Mouse (Mus musculus) retina, embryonic 14.5 days (tissue): ENCODE results near the gene Gse1.

Experiments used
- DNase-seq: peaks from one replicate; pipeline ENCODE4 v3.0.0-alpha.2; 2015; ENCODE audit warnings: low spot score

Gene Gse1

GRCm38 (mm10) chr8:120449139-120449538 lies 220.9 kb downstream of the Gse1 start:
- DNase-seq: no peak

- peak; percentile 66 for DNase-seq
Measured at GRCm38 (mm10) chr8:120449608-120450031, 221.4 kb downstream of the Gse1 start.

GRCm38 (mm10) chr8:120452111-120452510 lies 223.9 kb downstream of the Gse1 start:
- DNase-seq: no peak

- no peak for DNase-seq
Measured at GRCm38 (mm10) chr8:120454404-120454803, 226.1 kb downstream of the Gse1 start.

GRCm38 (mm10) chr8:120460375-120460774 lies 232.1 kb downstream of the Gse1 start:
- no peak for DNase-seq

DNA sequence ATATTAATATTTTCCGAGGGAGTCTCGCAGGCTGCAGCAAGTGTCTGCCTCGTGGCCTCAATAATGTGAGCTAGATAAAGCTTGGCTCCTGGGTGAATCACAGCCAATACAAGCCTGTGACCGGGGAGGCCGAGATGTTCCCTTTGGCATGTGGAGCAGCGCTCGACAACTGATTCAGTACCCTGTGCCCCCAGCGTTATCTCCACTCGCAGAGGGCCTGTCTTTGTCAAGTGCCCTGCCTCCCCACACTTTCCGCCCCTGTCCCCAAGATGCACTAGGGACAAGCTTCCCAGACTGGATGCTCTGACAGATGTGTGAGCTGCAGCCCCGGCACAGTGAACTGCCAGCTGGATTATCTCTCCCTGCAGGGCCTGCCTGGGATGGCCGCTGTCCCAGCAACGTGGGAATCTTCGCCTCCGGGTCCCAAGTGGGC lies 233.9 kb downstream of the Gse1 start:
- DNase-seq: no peak

GRCm38 (mm10) chr8:120462611-120463010 lies 234.4 kb downstream of the Gse1 start:
- no peak for DNase-seq

DNA sequence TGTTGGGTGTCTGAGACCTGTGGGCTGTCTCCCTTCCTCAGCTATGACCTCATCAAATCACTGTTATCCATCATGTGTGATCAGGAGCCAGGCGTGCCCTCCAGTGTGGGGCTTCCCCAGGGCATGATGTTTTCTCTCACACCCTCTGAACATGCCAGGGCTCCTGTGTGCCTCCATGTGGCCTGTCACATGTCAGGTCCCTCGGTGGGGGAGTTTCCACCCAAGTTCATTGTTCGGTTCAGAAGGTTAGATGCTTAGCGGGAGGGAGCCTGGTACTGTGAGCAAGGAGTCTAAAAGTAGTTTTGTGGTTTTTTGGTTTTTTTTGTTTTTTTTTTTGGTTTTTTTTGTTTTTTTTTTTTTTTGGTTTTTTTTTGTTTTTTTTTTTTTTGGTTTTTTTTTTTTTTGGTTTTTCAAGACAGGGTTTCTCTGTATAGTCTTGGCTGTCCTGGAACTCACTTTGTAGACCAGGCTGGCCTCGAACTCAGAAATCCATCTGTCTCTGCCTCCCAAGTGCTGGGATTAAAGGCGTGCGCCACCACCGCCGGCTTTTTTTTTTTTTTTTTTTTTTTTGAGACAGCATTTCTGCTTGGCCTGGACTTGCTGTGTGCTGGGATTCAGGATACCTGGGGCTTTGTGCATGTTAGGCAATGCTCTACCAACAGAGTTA lies 235.8 kb downstream of the Gse1 start:
- no peak for DNase-seq

- DNase-seq: no peak
Measured at GRCm38 (mm10) chr8:120464585-120464937, 236.3 kb downstream of the Gse1 start.

- no peak for DNase-seq
Measured at GRCm38 (mm10) chr8:120465710-120466109, 237.5 kb downstream of the Gse1 start.

DNA sequence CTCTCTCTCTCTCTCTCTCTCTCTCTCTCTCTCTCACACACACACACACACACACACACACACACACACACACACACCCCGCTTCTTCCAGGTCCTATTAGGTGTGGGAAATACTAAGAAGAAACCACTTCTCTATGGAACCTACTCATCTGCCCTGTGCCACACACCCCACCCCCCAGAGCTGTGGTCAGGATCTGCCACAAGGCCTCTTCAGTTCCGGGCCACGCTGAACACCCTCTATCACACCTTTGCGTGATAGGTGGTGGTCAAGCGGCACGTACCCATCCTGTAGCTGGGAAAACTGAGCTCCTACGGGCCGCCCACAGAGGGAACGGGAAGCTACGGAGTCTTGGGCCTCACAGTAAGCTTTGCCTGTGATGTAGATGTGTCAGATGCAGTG lies 238.0 kb downstream of the Gse1 start:
- no peak for DNase-seq

DNA sequence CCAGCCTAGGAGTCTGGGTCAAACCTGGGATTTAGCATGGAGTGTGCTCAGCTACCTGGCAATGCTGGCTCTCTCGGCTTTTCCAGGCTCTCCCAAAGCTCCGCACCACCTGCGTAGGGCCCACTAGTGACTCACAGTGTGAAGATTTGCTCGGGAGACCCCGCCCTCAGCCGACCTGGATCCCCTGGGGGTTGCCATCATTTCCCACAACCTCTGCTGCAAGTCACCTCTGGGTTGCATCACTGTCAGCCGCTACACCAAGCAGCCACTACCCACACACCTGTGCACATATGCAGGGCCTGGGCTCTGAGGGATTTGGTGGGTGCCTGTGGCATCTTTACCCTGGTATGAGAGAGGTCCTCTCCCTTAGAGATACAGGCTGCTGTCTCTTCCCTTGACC lies 239.3 kb downstream of the Gse1 start:
- no peak for DNase-seq

DNA sequence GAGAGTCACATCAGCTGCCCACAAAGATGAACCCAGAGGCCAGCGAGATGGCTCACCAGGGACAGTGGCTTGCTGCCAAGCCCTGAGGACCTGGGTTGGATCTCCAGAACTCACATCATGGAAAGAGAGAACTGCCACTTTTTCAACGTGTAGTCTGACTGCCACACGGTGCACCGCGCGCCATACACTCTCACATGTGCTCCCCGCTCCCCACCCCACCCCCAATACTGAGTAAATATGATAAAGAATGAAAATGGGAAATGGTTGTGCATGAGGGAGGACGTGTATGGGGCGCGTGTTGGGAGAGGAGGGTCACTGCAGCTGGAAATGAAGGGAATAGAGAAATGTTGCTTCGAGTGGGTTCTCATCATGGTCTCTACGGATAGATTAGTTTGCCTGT lies 241.9 kb downstream of the Gse1 start:
- DNase-seq: no peak

GRCm38 (mm10) chr8:120471166-120471565 lies 242.9 kb downstream of the Gse1 start:
- no peak for DNase-seq

DNA sequence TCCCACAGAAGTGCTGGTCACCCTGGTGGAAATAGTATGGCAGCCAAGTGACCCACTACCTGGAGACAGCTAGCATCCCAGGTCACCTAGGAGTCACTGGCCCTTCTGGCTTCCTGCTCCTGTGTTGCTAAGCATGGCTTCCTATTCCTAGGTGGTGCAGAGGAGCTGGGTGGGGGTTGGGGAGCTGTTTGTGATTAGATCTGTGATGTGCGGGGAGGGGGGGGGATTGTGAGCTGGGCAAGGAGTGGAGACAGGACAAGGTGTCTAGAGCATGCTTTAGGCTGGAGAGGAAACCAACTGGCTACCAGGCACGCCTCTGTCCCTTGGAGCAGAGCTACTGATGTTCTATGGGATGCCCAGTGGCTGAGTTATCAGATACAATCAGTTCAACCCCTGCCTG lies 243.5 kb downstream of the Gse1 start:
- DNase-seq: no peak

- no peak for DNase-seq
Measured at GRCm38 (mm10) chr8:120472230-120472629, 244.0 kb downstream of the Gse1 start.

DNA sequence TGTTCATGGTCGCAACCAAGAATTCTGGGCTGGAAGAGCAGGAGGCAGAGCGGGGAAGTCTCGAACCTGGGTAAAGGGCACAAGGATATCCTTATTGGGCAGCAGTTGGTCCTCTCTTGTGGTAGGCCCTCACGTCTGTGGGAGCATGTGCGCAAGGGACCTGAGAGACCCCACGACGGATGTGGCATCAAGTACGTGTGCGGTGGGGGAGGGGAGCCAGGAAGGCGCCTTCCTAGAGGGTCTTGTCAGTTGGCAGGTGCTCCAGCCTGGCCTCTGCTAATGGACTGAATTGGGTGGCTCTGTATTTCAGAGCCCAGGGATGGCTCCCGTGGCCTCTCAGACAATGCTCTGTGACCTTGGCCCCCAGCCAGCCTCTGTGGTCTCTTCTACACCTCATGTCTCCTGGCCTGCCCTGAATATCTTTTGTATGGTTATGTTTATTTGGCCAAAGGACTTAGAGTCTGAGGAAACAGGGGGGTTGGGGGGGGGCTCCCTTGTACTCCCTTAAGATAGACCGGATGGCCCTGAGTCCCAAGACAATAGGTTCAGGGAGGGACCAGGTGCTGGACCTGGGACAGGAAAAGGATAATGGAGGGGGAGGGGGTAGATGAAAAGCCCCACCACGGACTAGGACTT lies 245.6 kb downstream of the Gse1 start:
- no peak for DNase-seq

GRCm38 (mm10) chr8:120474496-120475235 lies 246.4 kb downstream of the Gse1 start:
- no peak for DNase-seq

- no peak for DNase-seq
Measured at GRCm38 (mm10) chr8:120475462-120476201, 247.4 kb downstream of the Gse1 start.

GRCm38 (mm10) chr8:120476711-120477575 lies 248.7 kb downstream of the Gse1 start:
- DNase-seq: peak; percentile 77

DNA sequence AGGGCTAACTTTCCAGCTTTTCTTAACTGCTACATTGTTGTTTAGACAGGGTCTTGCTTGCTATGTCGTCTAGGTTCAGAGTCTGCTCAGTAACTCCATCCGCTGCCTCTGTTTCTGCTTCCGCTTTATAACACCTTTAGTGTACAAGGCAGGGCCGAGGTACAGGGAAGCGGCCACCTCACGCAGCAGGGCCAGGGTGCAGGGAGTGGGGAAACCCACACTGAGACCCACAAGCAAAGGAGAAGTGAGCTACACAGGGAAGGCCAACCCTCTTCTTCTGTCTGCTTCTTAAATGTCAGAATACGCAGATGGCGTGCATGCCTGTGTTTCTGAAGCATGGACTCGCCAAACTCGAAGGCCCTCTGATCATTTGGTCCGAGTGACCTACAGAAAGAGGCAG lies 250.5 kb downstream of the Gse1 start:
- DNase-seq: no peak

DNA sequence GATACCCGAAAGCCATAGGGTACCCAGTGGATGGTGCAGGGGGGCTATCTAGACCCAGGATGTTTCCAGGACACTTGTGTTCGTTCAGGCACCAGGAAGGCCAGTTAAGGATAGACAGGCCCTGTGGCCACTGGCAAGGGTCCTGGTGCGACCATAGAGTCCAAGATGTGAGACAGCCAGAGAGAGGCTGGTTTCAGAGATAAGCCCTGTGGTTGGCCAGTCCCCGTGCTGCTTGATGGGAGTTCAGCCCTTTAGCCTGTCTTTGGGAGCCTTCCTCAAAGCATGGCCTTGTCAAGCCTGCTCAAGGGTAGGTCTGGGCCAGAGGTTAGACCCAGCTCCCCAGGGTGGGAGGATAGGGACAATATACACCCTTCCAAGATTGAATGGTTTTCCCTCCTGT lies 251.4 kb downstream of the Gse1 start:
- DNase-seq: no peak
